Mouse (Mus musculus) 3134 (cell line): ENCODE results near the gene Otx1.

Source experiments
- DNase-seq: peaks from one replicate; pipeline ENCODE4 v3.0.0-alpha.2; 2011; ENCODE audit warnings: low spot score; ENCODE audit not compliant: insufficient read length; ENCODE audit errors: extremely low read depth

Gene Otx1

DNA sequence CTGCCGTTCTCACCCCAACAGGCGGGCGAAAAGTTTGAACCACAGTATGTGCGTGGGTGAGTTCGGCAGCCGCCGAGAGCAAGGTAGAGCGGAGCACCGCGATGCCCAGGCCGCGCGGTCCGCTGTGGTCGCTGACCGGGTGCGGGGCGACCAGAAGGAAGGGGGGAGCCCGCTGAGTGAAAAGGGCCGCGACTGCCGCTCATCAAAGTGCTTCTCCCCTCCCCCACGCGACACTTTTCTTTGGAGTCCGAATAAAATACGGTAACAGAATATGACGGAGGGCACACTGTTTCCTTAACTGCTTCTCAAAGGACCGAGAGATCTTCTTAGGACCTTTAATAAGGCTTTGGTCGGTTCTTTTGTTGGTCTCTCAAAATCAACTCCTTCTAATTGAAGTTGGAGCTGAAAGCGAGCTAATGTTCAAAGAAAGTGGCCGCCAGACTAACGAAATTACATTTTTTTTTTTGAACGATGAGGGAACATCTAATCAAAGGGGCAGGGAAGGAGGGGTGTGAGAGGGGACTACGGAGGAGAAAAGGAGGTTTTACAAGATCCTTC, at the start of gene Otx1:
TSS of gene Otx1 (minus strand) at position 115 of the 558 bp plus-strand sequence.
- peak; percentile 71 for DNase-seq

DNA sequence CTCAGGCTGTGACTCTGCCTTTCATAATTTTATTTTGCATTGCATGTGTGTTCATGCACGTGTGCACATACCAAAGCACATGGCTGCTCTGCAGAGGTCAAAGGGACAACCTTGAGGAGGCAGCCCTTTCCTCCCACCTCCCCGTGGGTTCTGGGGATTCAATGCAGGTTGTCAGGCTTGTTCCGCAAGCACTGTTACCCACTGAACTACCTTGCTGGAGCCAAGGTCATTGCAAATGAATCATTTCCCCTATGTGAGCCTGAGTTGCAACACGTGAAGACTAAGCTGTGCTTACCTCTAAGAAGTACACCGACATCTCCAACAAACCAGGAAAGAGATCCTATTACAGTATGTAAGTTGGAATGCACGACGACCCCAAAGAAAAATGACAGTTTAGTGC, 48.2 kb upstream of the Otx1 start:
- DNase-seq, result no peak

DNA sequence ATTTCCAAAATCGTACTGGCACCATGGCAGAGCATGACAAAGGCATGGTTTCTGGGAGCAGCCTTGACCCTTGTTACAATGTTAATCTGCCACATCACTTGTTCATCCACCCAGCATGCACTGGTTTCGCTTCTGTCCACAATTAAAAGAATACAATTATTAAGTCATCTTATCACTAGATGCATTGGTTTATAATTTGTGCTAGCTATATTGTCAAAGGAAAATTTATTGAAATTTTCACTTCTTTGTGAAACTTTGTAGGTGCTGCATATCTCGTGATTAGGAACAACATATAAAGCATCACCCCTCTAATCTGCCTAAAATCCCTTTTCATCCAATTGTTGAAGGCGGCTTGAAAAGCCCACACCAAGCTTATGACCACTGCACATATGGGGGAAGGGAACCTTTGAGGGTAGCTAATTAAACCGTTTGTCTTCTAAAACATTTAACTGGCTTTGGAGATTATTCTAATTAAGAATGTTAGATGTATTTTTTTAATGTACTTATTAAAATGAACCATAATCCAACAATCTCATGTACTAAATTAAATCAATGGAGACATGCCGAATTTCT, 37.2 kb upstream of the Otx1 start:
- DNase-seq, result no peak

DNA sequence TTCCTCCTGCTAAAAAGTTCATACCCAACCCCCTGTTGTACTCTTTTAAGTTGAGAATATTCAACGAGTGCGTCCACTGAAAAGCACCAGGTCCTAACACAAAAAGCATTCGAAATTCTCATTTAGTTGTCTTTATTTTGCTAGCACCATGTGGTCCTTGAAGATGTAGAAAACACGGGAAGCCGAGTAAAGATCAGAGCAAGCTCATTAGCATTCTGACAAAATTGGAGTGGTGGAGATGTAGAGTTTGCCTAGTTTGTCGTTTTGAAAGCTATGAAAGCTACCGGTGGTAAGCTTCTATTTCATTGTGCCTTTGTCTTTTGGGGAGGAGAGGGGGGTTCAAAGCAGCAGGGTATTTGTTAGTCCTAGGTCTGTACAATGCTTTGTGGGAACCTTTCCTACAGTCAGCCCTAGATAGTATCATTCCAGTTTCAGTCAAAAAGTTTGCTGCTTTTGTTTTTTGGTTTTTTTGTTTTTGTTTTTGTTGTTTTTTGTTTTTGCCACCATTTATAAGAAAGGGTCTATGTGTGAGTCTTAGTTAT, 31.9 kb upstream of the Otx1 start:
- no peak for DNase-seq

DNA sequence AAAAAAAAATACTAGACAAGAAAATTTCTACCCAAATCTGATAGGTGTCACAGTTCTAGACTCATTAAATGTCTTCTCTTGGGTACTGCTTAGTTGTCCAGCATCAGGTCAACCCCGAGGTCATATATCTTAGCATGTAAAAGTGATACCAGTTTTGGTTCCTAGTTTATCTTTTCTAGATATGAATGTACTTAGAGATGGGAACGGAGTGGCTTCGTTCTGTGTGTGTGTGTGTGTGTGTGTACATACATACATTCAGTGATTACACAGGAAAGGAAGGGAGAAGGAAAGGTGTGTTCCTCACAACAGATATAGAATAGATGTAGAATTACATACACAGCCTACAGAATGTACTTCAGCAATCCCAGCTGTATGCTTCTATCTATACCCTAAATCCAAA, 30.9 kb upstream of the Otx1 start:
- DNase-seq, result no peak

DNA sequence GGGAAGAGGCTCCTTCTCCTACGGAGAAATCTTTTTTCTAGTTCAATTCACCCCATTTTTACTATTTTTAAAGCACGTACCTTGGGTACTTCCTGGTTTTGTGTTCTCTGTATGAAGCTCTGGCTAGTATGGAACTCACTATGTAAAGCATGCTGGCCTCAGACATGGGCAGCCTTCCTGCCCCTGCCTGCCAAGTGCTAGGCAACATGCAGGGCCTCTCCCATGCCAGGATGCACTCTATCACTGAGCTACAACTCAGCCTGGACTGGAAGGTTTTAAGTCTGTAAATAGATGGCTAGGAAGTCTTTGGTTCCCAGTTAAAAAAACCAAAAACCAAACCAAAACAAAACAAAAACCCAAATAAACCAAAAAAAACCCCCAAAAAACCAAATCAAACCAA, 17.9 kb upstream of the Otx1 start:
- DNase-seq, result no peak

DNA sequence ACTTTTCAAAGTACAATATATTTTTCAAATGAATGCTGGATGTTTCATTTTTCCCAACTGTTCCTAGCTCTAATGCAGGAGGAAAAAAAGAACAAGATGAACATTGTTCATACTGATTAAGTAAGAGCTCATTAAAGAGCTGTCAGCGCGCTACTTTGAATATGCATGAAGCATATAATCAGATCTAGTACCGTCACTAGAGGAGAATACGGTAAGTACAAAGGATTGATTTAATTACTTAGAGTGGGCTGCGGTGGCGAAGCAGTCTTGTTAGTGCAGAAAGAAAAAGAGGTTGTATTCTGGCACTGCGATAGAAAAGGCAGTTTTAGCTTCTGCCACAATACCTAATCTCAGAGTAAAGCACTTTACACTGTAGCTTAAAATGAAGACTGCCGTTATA, 14.7 kb upstream of the Otx1 start:
- DNase-seq, result no peak

DNA sequence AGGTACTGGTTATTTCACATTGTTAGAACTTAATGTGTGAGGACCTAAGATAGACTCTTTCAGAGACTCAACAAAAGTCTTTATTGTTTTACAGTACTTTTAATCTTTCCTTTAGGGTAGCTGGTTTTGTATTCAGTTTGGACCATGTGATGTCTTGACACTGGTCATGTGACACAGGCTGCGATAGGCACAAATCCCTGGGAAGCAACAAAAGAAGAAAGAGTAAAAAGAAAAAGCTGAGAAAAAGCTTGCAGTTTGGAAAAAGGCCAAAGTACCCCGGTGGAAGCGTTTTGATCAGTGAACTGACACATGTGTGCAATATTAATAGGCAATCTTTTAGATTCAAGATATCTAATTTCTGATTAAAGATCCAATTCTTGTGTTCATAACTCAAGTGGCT, 13.6 kb upstream of the Otx1 start:
- DNase-seq, result no peak

DNA sequence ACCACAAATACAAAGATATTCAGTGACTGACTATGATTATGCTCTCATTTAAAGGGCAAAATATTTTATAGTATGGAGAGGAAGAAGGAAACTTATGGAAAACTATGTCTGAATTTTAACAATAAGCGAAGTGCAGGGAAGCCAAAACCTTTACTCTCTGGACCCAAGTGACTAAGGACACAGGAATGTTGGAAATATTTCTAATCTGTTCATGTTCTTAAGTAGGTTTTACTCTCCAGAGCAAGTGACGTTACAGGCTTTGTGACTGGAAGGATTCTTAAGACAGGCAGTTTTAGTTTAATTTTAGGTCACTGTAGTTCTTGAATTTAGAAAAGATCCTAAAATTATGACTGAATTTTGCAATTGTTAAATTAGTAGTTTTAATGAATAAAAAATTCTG, 6.1 kb upstream of the Otx1 start:
- no peak for DNase-seq

DNA sequence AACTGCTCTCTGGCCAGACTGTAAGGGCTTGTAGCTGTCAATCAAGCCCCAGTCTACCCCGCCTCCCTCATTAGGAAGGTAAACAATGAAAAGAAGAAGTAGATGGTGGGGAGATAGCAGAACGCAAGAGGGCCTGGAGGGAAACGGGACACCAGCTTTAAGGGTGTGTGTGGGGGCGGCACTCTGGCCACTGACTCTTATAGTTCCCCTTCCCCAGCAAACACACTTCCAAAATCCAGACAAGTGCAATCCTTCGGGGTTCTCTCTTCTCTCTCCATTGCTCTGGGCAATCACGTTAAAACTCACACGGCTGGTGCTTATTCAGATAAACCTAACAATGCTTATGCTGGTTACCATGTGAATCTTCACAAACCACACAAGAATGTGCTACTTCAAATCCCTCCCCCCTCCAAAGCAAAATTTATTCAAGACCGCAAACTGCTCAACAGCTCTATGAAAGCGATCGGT, 5.5 kb upstream of the Otx1 start:
- no peak for DNase-seq

DNA sequence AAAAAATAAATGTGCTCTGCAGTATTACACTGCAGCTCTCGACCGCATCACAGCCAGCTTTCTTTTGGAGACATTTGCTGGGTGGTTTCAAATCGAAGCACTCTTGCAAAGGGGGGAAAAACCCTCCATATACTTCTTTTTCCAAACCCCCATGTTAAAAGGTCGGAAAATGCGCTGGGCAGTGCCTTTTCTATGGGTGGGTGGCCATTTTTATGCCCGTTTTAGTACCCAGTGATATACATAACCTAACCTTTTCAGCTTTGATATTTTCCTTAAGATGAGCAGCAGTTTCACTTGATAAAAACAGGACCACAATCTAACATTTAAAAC, 5.0 kb upstream of the Otx1 start:
- DNase-seq, result no peak

DNA sequence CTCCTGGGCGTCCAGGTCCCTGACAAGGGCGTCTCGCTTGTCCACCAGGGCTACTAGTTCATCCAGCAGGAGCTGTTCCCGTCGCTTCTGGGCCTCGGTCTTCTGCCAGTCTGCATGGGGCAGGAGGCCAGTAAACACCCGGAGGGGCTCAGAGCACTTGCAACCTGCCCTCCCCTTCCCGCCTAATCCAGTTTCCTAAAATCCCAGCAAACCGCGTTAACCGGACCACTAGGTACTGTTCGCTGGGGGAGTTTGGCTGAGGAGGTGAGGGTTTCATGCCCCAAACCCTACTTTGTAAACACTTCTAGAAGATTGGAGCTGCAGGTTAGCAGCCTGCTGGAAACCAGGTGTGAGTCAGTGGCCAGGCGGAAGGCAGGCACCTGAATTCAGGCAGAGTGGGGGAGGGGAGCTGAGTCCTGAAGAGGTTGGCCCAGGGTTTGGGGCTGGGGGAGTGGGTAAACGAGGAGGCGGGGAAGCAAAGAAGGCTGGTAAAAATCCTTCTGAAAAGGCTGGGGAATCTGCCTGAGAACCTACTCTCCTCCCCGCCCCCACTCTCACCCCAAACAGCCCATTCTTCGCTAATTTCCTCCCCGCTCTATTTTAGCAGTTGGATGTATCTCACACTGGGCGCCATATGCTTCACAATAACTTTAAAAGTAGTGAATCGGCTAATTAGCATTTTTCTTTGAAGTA, 4.5 kb upstream of the Otx1 start:
- no peak for DNase-seq

DNA sequence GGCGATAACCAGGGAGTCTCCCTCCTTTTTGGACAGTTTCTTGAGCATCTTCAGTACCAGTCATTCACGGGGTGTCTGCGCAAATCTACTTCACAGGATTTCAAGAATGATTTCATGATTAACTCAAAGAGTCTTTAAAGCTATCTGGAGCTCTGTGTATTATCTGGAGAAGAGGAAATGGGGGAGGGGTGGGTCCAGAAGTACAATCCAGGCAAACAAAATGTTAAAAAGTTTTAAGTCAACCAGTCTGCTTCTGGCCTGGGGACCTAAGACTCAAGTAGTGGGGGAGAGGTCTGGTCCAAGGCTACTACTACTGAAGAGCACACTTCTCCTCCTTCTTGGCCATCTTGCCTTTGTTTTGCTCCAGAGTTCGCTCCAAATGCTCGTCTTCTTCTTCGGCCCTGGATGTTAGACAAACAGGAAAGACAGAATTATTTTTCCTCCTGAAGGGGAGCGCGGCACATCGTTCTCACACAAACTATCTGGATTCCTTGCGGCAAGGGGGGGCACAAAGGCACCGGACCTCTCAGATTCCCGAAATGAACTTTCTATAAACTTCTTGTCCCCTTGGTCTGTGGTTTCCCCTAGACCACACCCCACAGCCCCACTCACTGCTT, 3.9 kb upstream of the Otx1 start:
- no peak for DNase-seq

DNA sequence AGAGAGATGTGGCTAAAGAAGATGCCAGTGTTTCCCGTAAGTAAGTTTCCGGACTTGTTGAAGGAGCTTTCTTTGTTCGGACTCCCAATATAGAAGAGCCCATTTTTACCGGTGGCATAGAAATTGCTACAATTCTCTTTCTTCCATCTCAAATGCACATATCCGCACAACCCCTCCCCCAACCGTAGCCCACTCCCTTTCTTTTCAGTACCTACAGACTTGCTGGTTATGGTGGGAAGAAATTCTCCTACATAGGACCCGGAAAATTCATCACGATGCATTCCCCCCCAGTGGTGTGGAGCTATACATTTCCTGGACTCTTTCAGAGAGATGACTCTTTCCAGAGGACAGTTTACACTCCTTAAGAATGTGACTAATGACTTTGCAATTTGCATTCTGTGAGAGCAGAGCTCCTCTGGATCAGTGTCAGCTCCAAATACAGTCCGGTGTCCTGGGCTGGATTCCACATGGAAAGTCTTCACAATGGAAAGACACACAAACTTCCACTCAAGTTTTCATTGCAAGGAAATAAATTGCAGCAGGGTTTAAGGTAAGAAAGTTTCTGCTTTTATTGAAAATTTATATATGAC, 2.7 kb upstream of the Otx1 start:
- DNase-seq, result no peak

DNA sequence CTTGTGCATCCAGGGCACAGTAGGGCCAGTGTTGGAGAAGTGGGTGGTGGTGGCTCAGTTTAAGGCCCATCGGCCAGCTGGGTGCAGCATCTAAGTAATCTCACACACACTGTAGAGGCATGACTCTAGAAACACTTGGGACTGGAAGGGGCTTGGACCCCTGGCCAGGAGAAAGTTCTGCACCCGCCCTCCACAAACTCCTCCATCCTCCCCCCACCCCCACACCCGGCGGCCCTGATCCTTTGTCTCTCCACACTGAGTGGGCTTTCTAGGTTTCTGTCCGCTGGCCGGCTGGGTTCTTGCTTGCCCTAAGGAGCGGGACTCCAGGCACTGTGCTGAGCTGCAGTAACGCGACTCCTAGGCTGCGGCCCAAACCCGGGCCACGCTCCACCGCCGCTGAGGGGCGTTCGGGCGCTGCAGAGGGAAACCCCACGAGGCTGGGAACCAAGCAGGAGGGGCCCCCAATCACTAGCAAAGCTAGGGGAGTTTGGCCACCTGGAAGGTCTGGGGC, 1.7 kb upstream of the Otx1 start:
- DNase-seq, result no peak

DNA sequence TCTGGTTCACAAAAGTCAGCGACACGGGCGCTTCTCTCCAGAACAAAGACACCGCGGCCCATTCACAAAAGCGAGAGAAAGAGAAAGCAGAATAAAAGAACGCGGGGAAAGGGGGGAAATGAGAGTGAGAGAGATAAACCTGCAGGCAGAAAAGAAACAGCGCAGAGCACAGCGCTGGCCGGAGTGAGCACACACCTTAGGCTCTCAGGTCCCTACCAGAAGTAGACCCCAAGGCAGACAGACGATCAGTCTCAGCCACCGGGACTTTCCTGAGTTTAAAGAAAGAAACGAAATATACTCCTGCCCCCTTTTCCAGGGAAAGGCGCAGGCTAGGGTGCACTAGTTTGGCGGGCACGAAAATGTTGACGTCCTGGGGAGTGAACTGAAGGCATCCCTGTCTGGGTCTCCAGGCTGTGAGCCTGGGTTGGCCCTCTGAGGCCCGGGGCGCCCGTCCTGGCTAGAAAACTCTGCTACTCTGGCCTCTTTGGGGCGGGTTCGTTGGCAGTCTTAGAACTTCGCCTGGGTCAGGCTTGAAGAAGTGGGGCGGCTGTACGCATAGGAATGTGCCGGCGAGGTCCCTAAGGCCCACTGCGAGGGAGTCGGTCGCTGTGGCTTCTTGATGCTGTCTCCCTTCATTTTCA, 764 bp upstream of the Otx1 start:
- no peak for DNase-seq

DNA sequence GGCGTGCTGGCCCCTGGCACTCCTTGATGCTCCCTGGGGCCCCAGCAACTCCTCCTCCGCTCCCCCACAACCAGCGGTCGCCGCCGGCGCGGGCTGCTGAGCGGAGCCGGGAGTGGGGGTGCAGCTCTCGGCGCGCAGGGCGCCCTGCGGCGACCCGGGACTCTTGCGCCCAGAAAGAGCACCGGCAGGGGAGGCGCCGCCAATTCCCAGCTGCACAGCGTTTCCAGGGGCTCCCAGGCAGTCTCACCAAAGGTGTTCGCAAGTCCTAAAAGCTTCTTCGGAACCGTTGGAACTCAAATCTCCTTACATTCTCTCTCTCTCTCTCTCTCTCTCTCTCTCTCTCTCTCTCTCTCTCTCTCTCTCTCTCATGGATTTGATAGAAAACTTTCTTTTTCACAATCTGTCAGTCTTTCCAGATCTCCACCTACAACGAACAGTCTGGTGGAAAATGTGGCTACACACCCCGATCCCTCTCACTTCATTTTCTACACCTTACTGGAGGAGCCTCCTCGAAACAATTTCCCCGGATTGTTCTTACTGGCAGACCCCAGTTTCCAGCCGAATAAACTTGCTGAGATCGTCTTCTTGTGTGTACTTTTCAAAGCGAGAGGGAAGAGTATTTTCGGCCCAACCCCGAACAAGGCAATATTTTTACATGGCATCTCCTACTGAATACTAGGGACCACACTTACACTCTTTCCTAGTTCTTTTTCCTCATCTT, 475 bp downstream of the Otx1 start:
- no peak for DNase-seq

DNA sequence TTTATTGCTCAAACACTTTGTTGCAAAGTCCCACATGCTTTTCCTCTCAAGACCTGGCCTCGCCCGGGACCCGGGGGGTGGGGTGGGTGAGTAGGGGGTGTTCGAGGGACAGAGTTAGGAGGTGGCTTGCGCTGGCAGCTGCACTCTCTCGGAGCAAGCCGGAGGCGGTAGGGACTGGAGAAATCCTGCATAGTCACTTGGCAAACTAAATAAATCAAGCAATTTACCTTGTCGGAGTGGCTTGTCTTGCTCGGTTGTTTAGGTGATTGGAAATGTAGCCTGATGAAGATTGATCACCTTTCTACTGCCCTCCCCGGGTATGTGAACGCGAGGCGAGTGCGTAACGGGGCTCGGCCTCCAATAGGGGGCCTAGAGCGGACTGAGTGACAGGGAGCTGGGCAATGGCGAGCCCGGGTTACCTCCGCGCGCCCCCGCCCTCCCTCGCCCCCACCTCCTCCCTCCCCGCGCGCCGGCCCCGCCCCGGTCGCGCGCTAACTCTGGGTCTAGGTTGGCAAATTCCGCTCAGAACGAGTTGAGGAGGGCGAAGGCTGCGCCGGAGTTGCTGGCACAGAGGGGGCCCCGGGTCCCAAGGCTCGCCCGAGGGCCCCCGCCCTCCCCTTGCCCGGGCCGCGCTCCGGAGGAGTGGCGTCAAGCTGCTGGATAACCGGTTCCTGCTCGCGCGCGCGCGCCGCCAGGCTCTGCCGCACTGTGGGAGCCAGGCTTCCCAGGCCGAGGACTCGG, 1.2 kb downstream of the Otx1 start:
- peak; percentile 89 for DNase-seq

DNA sequence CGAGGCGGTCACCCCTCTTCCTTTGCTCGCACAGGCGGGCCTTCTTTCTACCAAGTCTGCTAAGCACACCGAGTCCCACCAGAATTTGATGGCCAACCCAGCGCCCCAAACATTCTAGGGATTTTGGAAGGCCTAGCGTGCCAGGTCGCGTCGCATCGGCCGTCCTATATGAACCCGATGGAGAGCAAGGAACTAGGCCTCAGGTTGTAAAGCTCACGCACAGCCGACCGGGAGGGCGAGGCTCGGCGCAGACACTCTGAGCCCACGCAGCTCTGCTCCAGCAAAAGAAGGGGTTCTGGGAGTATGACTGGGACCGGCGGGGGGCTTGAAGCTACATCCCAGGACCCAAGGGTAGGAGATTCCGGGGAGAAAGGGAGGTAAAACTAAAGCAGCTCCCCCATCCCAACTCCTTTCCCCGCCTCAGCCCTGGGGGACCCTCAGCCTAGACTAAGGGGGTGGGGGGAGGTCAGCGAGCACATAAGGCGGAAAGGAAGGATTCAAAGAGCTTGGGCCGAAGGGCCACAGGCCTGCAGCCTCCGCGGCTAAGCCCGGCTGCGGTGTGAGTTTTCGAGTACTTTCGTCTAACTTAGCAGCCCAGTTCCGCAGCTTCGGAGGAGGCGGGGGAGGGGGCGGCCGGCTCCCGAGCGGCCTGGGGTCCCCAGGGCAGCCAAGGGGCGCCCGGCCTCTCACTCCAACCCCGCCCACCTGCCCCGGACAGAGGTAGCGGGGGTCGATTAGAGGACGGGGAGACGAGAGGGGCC, 2.2 kb downstream of the Otx1 start:
- DNase-seq, result no peak
